Comparison of ENCODE assay signal across 9 mouse cellular contexts in the genomic region with DNA sequence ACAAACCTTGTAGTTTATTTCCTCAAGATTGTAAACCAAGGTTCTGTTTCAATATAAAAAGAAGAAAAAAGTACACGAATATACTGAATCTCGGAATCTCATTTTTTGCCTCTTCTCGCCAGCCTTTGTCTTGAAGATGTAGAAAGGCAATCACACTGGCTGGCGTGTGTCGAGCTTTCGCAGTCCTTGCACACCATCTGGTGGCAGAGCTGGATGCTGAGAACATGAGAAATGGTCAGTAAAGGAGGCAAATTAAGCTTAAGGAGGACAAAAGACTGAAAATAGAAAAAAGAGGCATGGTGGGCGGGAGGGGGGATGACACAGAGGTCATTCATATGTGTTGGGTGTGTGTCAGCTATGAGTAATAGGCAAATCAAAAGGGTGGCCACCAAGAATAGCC. TPM values are rescaled to one million over a fixed set of nuclear protein-coding genes. Genes with fewer than 3 reads are reported as not detected.
DNase-seq lines count a peak whose midpoint lies in the region; ATAC-seq lines count a peak whose summit lies in the region.
"Had no signal": no experiment of that assay in that cellular context is flagged by ENCODE, and none has a peak within 500 bp of the region (broad histone marks: within the 10 kb centered on the region; RNA-seq: fewer than 3 reads in every experiment).

No protein-coding gene starts in this region.

- H3K27me3 ChIP-seq in forebrain, embryonic 14.5 days (replicated peaks; ENCODE audit: control insufficient read depth, insufficient read depth, low read length) = no peaks in the 10 kb centered on the region
- no peaks in the 10 kb centered on the region for H3K27me3 ChIP-seq in neural tube, embryonic 14.5 days (ENCODE audit: control insufficient read depth, insufficient read depth, low read length)
- H3K27me3 ChIP-seq: limb, embryonic 13.5 days had no signal

- no peak overlapping the region for H3K4me3 ChIP-seq in forebrain, embryonic 14.5 days (ENCODE audit: low read depth, low read length)
- no peak overlapping the region for H3K4me3 ChIP-seq in neural tube, embryonic 14.5 days (ENCODE audit: low read depth, low read length)
- H3K4me3 ChIP-seq: limb, embryonic 13.5 days had no signal

- H3K4me1 ChIP-seq in forebrain, embryonic 14.5 days (ENCODE audit: control insufficient read depth, insufficient read depth, low read length) = no peaks in the 10 kb centered on the region
- H3K4me1 ChIP-seq in neural tube, embryonic 14.5 days (ENCODE audit: control insufficient read depth, insufficient read depth, low read length) = no peaks in the 10 kb centered on the region
- H3K4me1 ChIP-seq: limb, embryonic 13.5 days had no signal

- intact Hi-C loops in heart, postnatal 10 days (cut with DNase I) = no loop called here
- intact Hi-C loops in left cerebral cortex, postnatal 25 days (cut with DNase I) = loop anchor here (1.0 to 2.0 kb wide), 2 partner anchors 916 to 1115 kb away; no protein-coding TSS in a partner anchor

- no peaks in the 10 kb centered on the region for H3K9me3 ChIP-seq in forebrain, embryonic 14.5 days (replicated peaks; ENCODE audit: control insufficient read depth, low read length)
- no peaks in the 10 kb centered on the region for H3K9me3 ChIP-seq in neural tube, embryonic 14.5 days (ENCODE audit: control insufficient read depth, low read length)
- H3K9me3 ChIP-seq: limb, embryonic 13.5 days had no signal

- no peak overlapping the region for H3K27ac ChIP-seq in forebrain, embryonic 14.5 days (ENCODE audit: low read depth, low read length)
- no peak overlapping the region for H3K27ac ChIP-seq in neural tube, embryonic 14.5 days (ENCODE audit: low read depth, low read length)
- H3K27ac ChIP-seq: limb, embryonic 13.5 days had no signal

- no peak overlapping the region for H3K4me2 ChIP-seq in forebrain, embryonic 14.5 days (ENCODE audit: low read length)
- no peak overlapping the region for H3K4me2 ChIP-seq in neural tube, embryonic 14.5 days (ENCODE audit: low read depth, low read length)
- H3K4me2 ChIP-seq: limb, embryonic 13.5 days had no signal

- ATAC-seq in forebrain, embryonic 14.5 days = peak; percentile 83
- peak; percentile 91 for ATAC-seq in neural tube, embryonic 14.5 days (ENCODE audit: low read depth)
- no peak for ATAC-seq in megakaryocyte, adult 5-6 weeks (ENCODE audit: poor library complexity, severe bottlenecking)

- peak; percentile 66 to 74 for DNase-seq in heart, postnatal 10 days
- DNase-seq in heart, adult 9 months (ENCODE audit: low spot score in 2 of 2) = no peak
- DNase-seq in brain, embryonic 18.5 days (ENCODE audit: low read depth, low spot score) = peak; percentile 68
- peak; percentile 92 for DNase-seq in forebrain, embryonic 14.5 days (ENCODE audit: low spot score)
- peak; percentile 28 for DNase-seq in induced T-regulatory cell, adult 2 months (ENCODE audit: low read depth)
- peak; percentile 74 to 87 for DNase-seq in left cerebral cortex, postnatal 25 days (ENCODE audit: low spot score in 2 of 2)

- no peaks in the 10 kb centered on the region for H3K36me3 ChIP-seq in forebrain, embryonic 14.5 days (ENCODE audit: control insufficient read depth, insufficient read depth, low read length)
- no peaks in the 10 kb centered on the region for H3K36me3 ChIP-seq in neural tube, embryonic 14.5 days (ENCODE audit: control insufficient read depth, insufficient read depth, low read length)
- H3K36me3 ChIP-seq: limb, embryonic 13.5 days had no signal

- no peak overlapping the region for H3K9ac ChIP-seq in forebrain, embryonic 14.5 days (ENCODE audit: low read length)
- H3K9ac ChIP-seq in neural tube, embryonic 14.5 days (replicated peaks; ENCODE audit: low read depth, low read length) = no peak overlapping the region
- H3K9ac ChIP-seq: limb, embryonic 13.5 days had no signal

- 56% methylated on average over 7 of the region's 7 CpGs for WGBS in forebrain, embryonic 14.5 days
- WGBS in neural tube, embryonic 14.5 days = 62% methylated on average over 7 of the region's 7 CpGs

RNA-seq across cellular contexts. Expression of a gene that starts 31.6 kb away (rescaled TPM):
- total RNA-seq in heart, postnatal 10 days (2021) = 1 to 10 TPM in 1 of 2 experiments, under 1 TPM in 1; 0.87 to 1.1 TPM
- 0.13 TPM in 1 of 2 replicates, not detected in the other for polyA plus RNA-seq in forebrain, embryonic 14.5 days (2014; fragmentation: Nextera tagmentation; extraction: Ambion mirVana)
- total RNA-seq in left cerebral cortex, postnatal 25 days (2021) = 1 to 10 TPM; 3.0 to 5.2 TPM
- polyA plus RNA-seq in neural tube, embryonic 14.5 days (2014; fragmentation: Nextera tagmentation; extraction: Ambion mirVana) = 0.29 TPM in 1 of 2 replicates, not detected in the other
- total RNA-seq in megakaryocyte, adult 5-6 weeks (2015) = 33.2 and 35.8 TPM in 2 replicates
- total RNA-seq in megakaryocyte, adult 5-6 weeks (2017) = 5.9 and 12.3 TPM in 2 replicates

Comparison
In these comparisons a context has a peak if more than half of its experiments do, and no peak if none do; other contexts are left out.
1. DNase-seq: peak in heart, postnatal 10 days (2 of 2), brain, embryonic 18.5 days (single experiment), forebrain, embryonic 14.5 days (single experiment), induced T-regulatory cell, adult 2 months (single experiment) and left cerebral cortex, postnatal 25 days (2 of 2); none in heart, adult 9 months (0 of 2).